Mouse (Mus musculus) spleen, adult 2 months (tissue): ENCODE data around the gene Olfr986.

Experiments
- CTCF ChIP-seq: fragments of 200-500 bp; IDR thresholded peaks from 2 replicates; pipeline ENCODE4 v1.5.1; 2011; ENCODE audit warnings: mild to moderate bottlenecking, inconsistent platforms; ENCODE audit not compliant: insufficient read depth, insufficient read length, insufficient replicate concordance; ENCODE audit errors: extremely low read depth
- POLR2A ChIP-seq: fragments of 200-500 bp; IDR thresholded peaks from 2 replicates; pipeline ENCODE4 v1.6.1; 2011; ENCODE audit warnings: low read depth, low read length, inconsistent platforms

GRCm38 (mm10) chr9:40234233-40235072 is 53.7 kb downstream of the Olfr986 start:
- TF ChIP-seq CTCF (no peak), POLR2A (no peak)
